Mouse (Mus musculus): ENCODE results near the gene Olfr913. TPM values are rescaled to one million over a fixed set of nuclear protein-coding genes. Genes with fewer than 3 reads are reported as not detected.

The Olfr913 gene
- polyA plus RNA-seq (2015; fragmentation: Nextera tagmentation; extraction: Ambion mirVana), result not detected in 2 replicates

- Histone ChIP-seq H3K36me3 (no peaks in the 10 kb centered on the region), H3K9ac (no peak within 1 kb of the TSS), H3K4me1 (replicated peaks) (no peaks in the 10 kb centered on the region), H3K4me2 (replicated peaks) (no peak within 1 kb of the TSS), H3K27ac (no peak within 1 kb of the TSS), H3K9me3 (no peaks in the 10 kb centered on the region), H3K27me3 (replicated peaks) (no peaks in the 10 kb centered on the region), H3K4me3 (replicated peaks) (no peak within 1 kb of the TSS)
- no peak for ATAC-seq
- WGBS, result 62% methylated on average over 2 of the region's 2 CpGs
Measured at GRCm38 (mm10) chr9:38592459-38592858, at the start of gene Olfr913. TSS of gene Olfr913 (plus strand) at chr9:38592759.

- no peaks in the 10 kb centered on the region for H3K4me1 ChIP-seq (replicated peaks)
- H3K9me3 ChIP-seq, result no peaks in the 10 kb centered on the region
- H3K27ac ChIP-seq, result no peak within 1 kb of the TSS
- H3K36me3 ChIP-seq, result no peaks in the 10 kb centered on the region
- H3K9ac ChIP-seq, result no peak within 1 kb of the TSS
- no peak within 1 kb of the TSS for H3K4me3 ChIP-seq (replicated peaks)
- no peaks in the 10 kb centered on the region for H3K27me3 ChIP-seq (replicated peaks)
- H3K4me2 ChIP-seq (replicated peaks), result no peak within 1 kb of the TSS
- WGBS, result 66% methylated on average over 1 of the region's 1 CpGs
- no peak for ATAC-seq
Measured at GRCm38 (mm10) chr9:38579878-38580277, 12.7 kb upstream of the Olfr913 start, which contains the start of gene Olfr912. TSS of gene Olfr912 (plus strand) at chr9:38580178.

- Histone ChIP-seq H3K4me1 (replicated peaks) (no peaks in the 10 kb centered on the region), H3K36me3 (no peaks in the 10 kb centered on the region), H3K9me3 (no peaks in the 10 kb centered on the region), H3K9ac (no peak overlapping the region), H3K4me2 (replicated peaks) (no peak overlapping the region), H3K4me3 (replicated peaks) (no peak overlapping the region), H3K27ac (no peak overlapping the region), H3K27me3 (replicated peaks) (no peaks in the 10 kb centered on the region)
- ATAC-seq, result no peak
- WGBS, result 50% methylated on average over 1 of the region's 1 CpGs
Measured at GRCm38 (mm10) chr9:38591056-38591455, 1.5 kb upstream of the Olfr913 start.

- H3K27me3 ChIP-seq (replicated peaks), result no peaks in the 10 kb centered on the region
Measured at GRCm38 (mm10) chr9:38604802-38605201, 12.2 kb downstream of the Olfr913 start, which contains the start of gene Olfr914. TSS of gene Olfr914 (plus strand) at chr9:38605102.

GRCm38 (mm10) chr9:38632406-38632805, 39.8 kb downstream of the Olfr913 start:
- no peaks in the 10 kb centered on the region for H3K36me3 ChIP-seq
- H3K4me2 ChIP-seq (replicated peaks), result no peak overlapping the region
- H3K27me3 ChIP-seq (replicated peaks), result no peaks in the 10 kb centered on the region
- ATAC-seq, result no peak
- 77% methylated on average over 4 of the region's 4 CpGs for WGBS
- no peak overlapping the region for H3K9ac ChIP-seq
- H3K9me3 ChIP-seq, result no peaks in the 10 kb centered on the region
- no peak overlapping the region for H3K27ac ChIP-seq
- H3K4me1 ChIP-seq (replicated peaks), result no peaks in the 10 kb centered on the region
- H3K4me3 ChIP-seq (replicated peaks), result no peak overlapping the region

More at GRCm38 (mm10) chr9:38604802-38605201, 12.2 kb downstream of the Olfr913 start, which contains the start of gene Olfr914:
- Histone ChIP-seq H3K4me2 (replicated peaks) (no peak within 1 kb of the TSS), H3K36me3 (no peaks in the 10 kb centered on the region), H3K27ac (no peak within 1 kb of the TSS), H3K4me3 (replicated peaks) (no peak within 1 kb of the TSS), H3K9ac (no peak within 1 kb of the TSS), H3K9me3 (no peaks in the 10 kb centered on the region), H3K4me1 (replicated peaks) (no peaks in the 10 kb centered on the region)
- 65% methylated on average over 2 of the region's 2 CpGs for WGBS
- no peak for ATAC-seq

Other genes starting within 250 kb of the Olfr913 start
- not detected in 2 replicates for gene Olfr898, start 244.3 kb upstream of the Olfr913 start, polyA plus RNA-seq (2015; fragmentation: Nextera tagmentation; extraction: Ambion mirVana)
- gene Olfr250, start 225.9 kb upstream of the Olfr913 start, polyA plus RNA-seq (2015; fragmentation: Nextera tagmentation; extraction: Ambion mirVana), result not detected in 2 replicates
- gene Olfr251, start 215.7 kb upstream of the Olfr913 start, polyA plus RNA-seq (2015; fragmentation: Nextera tagmentation; extraction: Ambion mirVana), result not detected in 2 replicates
- gene Olfr147, start 191.1 kb upstream of the Olfr913 start, polyA plus RNA-seq (2015; fragmentation: Nextera tagmentation; extraction: Ambion mirVana), result not detected in 2 replicates
- gene Olfr901, start 163.3 kb upstream of the Olfr913 start, polyA plus RNA-seq (2015; fragmentation: Nextera tagmentation; extraction: Ambion mirVana), result not detected in 2 replicates
- not detected in 2 replicates for gene Olfr902, start 145.1 kb upstream of the Olfr913 start, polyA plus RNA-seq (2015; fragmentation: Nextera tagmentation; extraction: Ambion mirVana)
- not detected in 2 replicates for gene Olfr904, start 129.6 kb upstream of the Olfr913 start, polyA plus RNA-seq (2015; fragmentation: Nextera tagmentation; extraction: Ambion mirVana)
- not detected in 2 replicates for gene Olfr905, start 121.7 kb upstream of the Olfr913 start, polyA plus RNA-seq (2015; fragmentation: Nextera tagmentation; extraction: Ambion mirVana)
- gene Olfr906, start 105.7 kb upstream of the Olfr913 start, polyA plus RNA-seq (2015; fragmentation: Nextera tagmentation; extraction: Ambion mirVana), result not detected in 2 replicates
- not detected in 2 replicates for gene Olfr907, start 97.0 kb upstream of the Olfr913 start, polyA plus RNA-seq (2015; fragmentation: Nextera tagmentation; extraction: Ambion mirVana)
- not detected in 2 replicates for gene Olfr911-ps1, start 71.2 kb upstream of the Olfr913 start, polyA plus RNA-seq (2015; fragmentation: Nextera tagmentation; extraction: Ambion mirVana)
- not detected in 2 replicates for gene Olfr910, start 54.9 kb upstream of the Olfr913 start, polyA plus RNA-seq (2015; fragmentation: Nextera tagmentation; extraction: Ambion mirVana)
- gene Olfr912, start 12.6 kb upstream of the Olfr913 start, polyA plus RNA-seq (2015; fragmentation: Nextera tagmentation; extraction: Ambion mirVana), result not detected in 2 replicates
- not detected in 2 replicates for gene Olfr914, start 12.3 kb downstream of the Olfr913 start, polyA plus RNA-seq (2015; fragmentation: Nextera tagmentation; extraction: Ambion mirVana)
- not detected in 2 replicates for gene Olfr916, start 67.1 kb downstream of the Olfr913 start, polyA plus RNA-seq (2015; fragmentation: Nextera tagmentation; extraction: Ambion mirVana)
- gene Olfr917, start 73.1 kb downstream of the Olfr913 start, polyA plus RNA-seq (2015; fragmentation: Nextera tagmentation; extraction: Ambion mirVana), result not detected in 2 replicates
- not detected in 2 replicates for gene Olfr918, start 81.8 kb downstream of the Olfr913 start, polyA plus RNA-seq (2015; fragmentation: Nextera tagmentation; extraction: Ambion mirVana)
- gene Olfr919, start 110.9 kb downstream of the Olfr913 start, polyA plus RNA-seq (2015; fragmentation: Nextera tagmentation; extraction: Ambion mirVana), result not detected in 2 replicates
- 14.7 and 15.2 TPM in 2 replicates for gene Vwa5a, start 125.5 kb downstream of the Olfr913 start, polyA plus RNA-seq (2015; fragmentation: Nextera tagmentation; extraction: Ambion mirVana)
- 0.03 TPM in 1 of 2 replicates, not detected in the other for gene Olfr920, start 159.5 kb downstream of the Olfr913 start, polyA plus RNA-seq (2015; fragmentation: Nextera tagmentation; extraction: Ambion mirVana)
- gene Olfr921, start 180.3 kb downstream of the Olfr913 start, polyA plus RNA-seq (2015; fragmentation: Nextera tagmentation; extraction: Ambion mirVana), result not detected in 2 replicates
- not detected in 2 replicates for gene Olfr922, start 221.9 kb downstream of the Olfr913 start, polyA plus RNA-seq (2015; fragmentation: Nextera tagmentation; extraction: Ambion mirVana)
- not detected in 2 replicates for gene Olfr923, start 233.8 kb downstream of the Olfr913 start, polyA plus RNA-seq (2015; fragmentation: Nextera tagmentation; extraction: Ambion mirVana)

Measured in intestine, embryonic 15.5 days (tissue).